Mouse (Mus musculus): ENCODE measurements around the gene Slc35f6. TPM values are rescaled to one million over a fixed set of nuclear protein-coding genes. Genes with fewer than 3 reads are reported as not detected.
A peak's percentile ranks its signal among the peaks of the same experiment; 100 is the strongest.
"Not testable (repeated sequence)": the region's sequence is repeated elsewhere in the genome, so short reads cannot be mapped to it uniquely, and the experiment has no call there.

Slc35f6 gene
- polyA plus RNA-seq, 1 experiment from 2014 or later = 28.8 TPM

GRCm38 (mm10) chr5:30679593-30679992 is 31.9 kb downstream of the Slc35f6 start:
- H3K9me3 ChIP-seq (ENCODE audit: control insufficient read depth, low read length) = no peaks in the 10 kb centered on the region
- H3K4me1 ChIP-seq (replicated peaks; ENCODE audit: control insufficient read depth, insufficient read depth, low read length) = no peaks in the 10 kb centered on the region
- no peak overlapping the region for H3K4me2 ChIP-seq (replicated peaks; ENCODE audit: low read depth, low read length)
- H3K27me3 ChIP-seq (ENCODE audit: control insufficient read depth, insufficient read depth, low read length) = no peaks in the 10 kb centered on the region
- no peak overlapping the region for H3K4me3 ChIP-seq (ENCODE audit: low read depth, low read length)
- H3K9ac ChIP-seq (ENCODE audit: low read depth, low read length) = no peak overlapping the region
- 89% methylated on average over 5 of the region's 5 CpGs for whole genome bisulfite sequencing
- H3K27ac ChIP-seq (ENCODE audit: low read depth, low read length) = no peak overlapping the region
- ATAC-seq (ENCODE audit: low FRiP score) (no peak), DNase-seq (ENCODE audit: low spot score) (no peak)
- 0 out of 2 replicates have a peak, but pooled peaks cover 4% of the 10 kb centered on the region for H3K36me3 ChIP-seq (ENCODE audit: control insufficient read depth, insufficient read depth, low read length)

- H3K27ac ChIP-seq (ENCODE audit: low read depth, low read length) = no peak overlapping the region
- 84% methylated on average over 5 of the region's 5 CpGs for WGBS
- ATAC-seq (ENCODE audit: low FRiP score) = no peak
These were observed 34.2 kb downstream of the Slc35f6 start for GRCm38 (mm10) chr5:30681970-30682369.

GRCm38 (mm10) chr5:30682967-30683600 is 35.4 kb downstream of the Slc35f6 start:
- Histone ChIP-seq H3K4me2 (replicated peaks; ENCODE audit: low read depth, low read length) (no peak overlapping the region), H3K27ac (ENCODE audit: low read depth, low read length) (no peak overlapping the region), H3K9me3 (ENCODE audit: control insufficient read depth, low read length) (no peaks in the 10 kb centered on the region), H3K4me1 (replicated peaks; ENCODE audit: control insufficient read depth, insufficient read depth, low read length) (no peaks in the 10 kb centered on the region), H3K4me3 (ENCODE audit: low read depth, low read length) (no peak overlapping the region), H3K27me3 (ENCODE audit: control insufficient read depth, insufficient read depth, low read length) (no peaks in the 10 kb centered on the region), H3K9ac (ENCODE audit: low read depth, low read length) (no peak overlapping the region), H3K36me3 (ENCODE audit: control insufficient read depth, insufficient read depth, low read length) (no peaks in the 10 kb centered on the region)
- DNase-seq (ENCODE audit: low spot score) (no peak), ATAC-seq (ENCODE audit: low FRiP score) (no peak)

More at GRCm38 (mm10) chr5:30681970-30682369, 34.2 kb downstream of the Slc35f6 start:
- Histone ChIP-seq H3K36me3 (ENCODE audit: control insufficient read depth, insufficient read depth, low read length) (no peaks in the 10 kb centered on the region), H3K9me3 (ENCODE audit: control insufficient read depth, low read length) (no peaks in the 10 kb centered on the region), H3K27me3 (ENCODE audit: control insufficient read depth, insufficient read depth, low read length) (no peaks in the 10 kb centered on the region), H3K4me2 (replicated peaks; ENCODE audit: low read depth, low read length) (no peak overlapping the region), H3K4me1 (replicated peaks; ENCODE audit: control insufficient read depth, insufficient read depth, low read length) (no peaks in the 10 kb centered on the region), H3K4me3 (ENCODE audit: low read depth, low read length) (no peak overlapping the region), H3K9ac (ENCODE audit: low read depth, low read length) (no peak overlapping the region)
- DNase-seq (ENCODE audit: low spot score) = no peak

- Histone ChIP-seq H3K9me3 (ENCODE audit: control insufficient read depth, low read length) (no peaks in the 10 kb centered on the region), H3K27ac (ENCODE audit: low read depth, low read length) (no peak overlapping the region), H3K36me3 (ENCODE audit: control insufficient read depth, insufficient read depth, low read length) (no peaks in the 10 kb centered on the region), H3K9ac (ENCODE audit: low read depth, low read length) (no peak overlapping the region), H3K27me3 (ENCODE audit: control insufficient read depth, insufficient read depth, low read length) (no peaks in the 10 kb centered on the region), H3K4me3 (ENCODE audit: low read depth, low read length) (no peak overlapping the region), H3K4me1 (replicated peaks; ENCODE audit: control insufficient read depth, insufficient read depth, low read length) (no peaks in the 10 kb centered on the region), H3K4me2 (replicated peaks; ENCODE audit: low read depth, low read length) (no peak overlapping the region)
- DNase-seq (ENCODE audit: low spot score) (no peak), ATAC-seq (ENCODE audit: low FRiP score) (no peak)
- WGBS = 77% methylated on average over 3 of the region's 3 CpGs
These were observed 36.3 kb downstream of the Slc35f6 start for GRCm38 (mm10) chr5:30683993-30684392.

- H3K27ac ChIP-seq (ENCODE audit: low read depth, low read length) = no peak overlapping the region
- no peak overlapping the region for H3K9ac ChIP-seq (ENCODE audit: low read depth, low read length)
- no peak overlapping the region for H3K4me2 ChIP-seq (replicated peaks; ENCODE audit: low read depth, low read length)
- DNase-seq (ENCODE audit: low spot score) (peak; percentile 50), ATAC-seq (ENCODE audit: low FRiP score) (no peak)
- WGBS = 57% methylated on average over 3 of the region's 3 CpGs
- no peak overlapping the region for H3K4me3 ChIP-seq (ENCODE audit: low read depth, low read length)
- no peaks in the 10 kb centered on the region for H3K4me1 ChIP-seq (replicated peaks; ENCODE audit: control insufficient read depth, insufficient read depth, low read length)
- H3K27me3 ChIP-seq (ENCODE audit: control insufficient read depth, insufficient read depth, low read length) = no peaks in the 10 kb centered on the region
- no peaks in the 10 kb centered on the region for H3K9me3 ChIP-seq (ENCODE audit: control insufficient read depth, low read length)
- no peaks in the 10 kb centered on the region for H3K36me3 ChIP-seq (ENCODE audit: control insufficient read depth, insufficient read depth, low read length)
These were observed 39.0 kb downstream of the Slc35f6 start for GRCm38 (mm10) chr5:30686781-30687180.

GRCm38 (mm10) chr5:30700361-30701000 is 52.7 kb downstream of the Slc35f6 start:
- ATAC-seq (ENCODE audit: low FRiP score) (no peak), DNase-seq (ENCODE audit: low spot score) (no peak)
- Histone ChIP-seq H3K4me1 (replicated peaks; ENCODE audit: control insufficient read depth, insufficient read depth, low read length) (no peaks in the 10 kb centered on the region), H3K9me3 (ENCODE audit: control insufficient read depth, low read length) (no peaks in the 10 kb centered on the region), H3K27ac (ENCODE audit: low read depth, low read length) (no peak overlapping the region), H3K9ac (ENCODE audit: low read depth, low read length) (no peak overlapping the region), H3K27me3 (ENCODE audit: control insufficient read depth, insufficient read depth, low read length) (no peaks in the 10 kb centered on the region), H3K4me3 (ENCODE audit: low read depth, low read length) (no peak overlapping the region), H3K4me2 (replicated peaks; ENCODE audit: low read depth, low read length) (no peak overlapping the region), H3K36me3 (ENCODE audit: control insufficient read depth, insufficient read depth, low read length) (no peaks in the 10 kb centered on the region)
- WGBS = 82% methylated on average over 8 of the region's 8 CpGs

- H3K27me3 ChIP-seq (ENCODE audit: control insufficient read depth, insufficient read depth, low read length); ATAC-seq (ENCODE audit: low FRiP score); H3K36me3 ChIP-seq (ENCODE audit: control insufficient read depth, insufficient read depth, low read length); H3K9ac ChIP-seq (ENCODE audit: low read depth, low read length); DNase-seq (ENCODE audit: low spot score); H3K9me3 ChIP-seq (ENCODE audit: control insufficient read depth, low read length); H3K4me2 ChIP-seq (replicated peaks; ENCODE audit: low read depth, low read length); H3K4me3 ChIP-seq (ENCODE audit: low read depth, low read length); H3K4me1 ChIP-seq (replicated peaks; ENCODE audit: control insufficient read depth, insufficient read depth, low read length); H3K27ac ChIP-seq (ENCODE audit: low read depth, low read length): not testable (repeated sequence)
- WGBS = 37% methylated on average over 4 of the region's 4 CpGs
These were observed 53.6 kb downstream of the Slc35f6 start for GRCm38 (mm10) chr5:30701373-30701772.

GRCm38 (mm10) chr5:30701866-30702265 is 54.1 kb downstream of the Slc35f6 start:
- H3K4me1 ChIP-seq (replicated peaks; ENCODE audit: control insufficient read depth, insufficient read depth, low read length) = no peaks in the 10 kb centered on the region
- no peak overlapping the region for H3K4me2 ChIP-seq (replicated peaks; ENCODE audit: low read depth, low read length)
- no peak overlapping the region for H3K9ac ChIP-seq (ENCODE audit: low read depth, low read length)
- DNase-seq (ENCODE audit: low spot score) (no peak), ATAC-seq (ENCODE audit: low FRiP score) (no peak)
- no peaks in the 10 kb centered on the region for H3K27me3 ChIP-seq (ENCODE audit: control insufficient read depth, insufficient read depth, low read length)
- H3K9me3 ChIP-seq (ENCODE audit: control insufficient read depth, low read length) = no peaks in the 10 kb centered on the region
- H3K36me3 ChIP-seq (ENCODE audit: control insufficient read depth, insufficient read depth, low read length) = no peaks in the 10 kb centered on the region
- 88% methylated on average over 3 of the region's 3 CpGs for WGBS
- H3K4me3 ChIP-seq (ENCODE audit: low read depth, low read length) = no peak overlapping the region
- H3K27ac ChIP-seq (ENCODE audit: low read depth, low read length) = no peak overlapping the region

Measured in hindbrain, embryonic 11.5 days (tissue).